Mouse (Mus musculus) testis, adult 2 months (tissue): Measurements from ENCODE around the gene Gatb. TPM values are rescaled to one million over a fixed set of nuclear protein-coding genes. Genes with fewer than 3 reads are reported as not detected.

Experiments
- H3K27ac ChIP-seq: fragments of 200-500 bp; 2 replicates; pipeline ENCODE4 v1.5.1; 2012; ENCODE audit warnings: low read depth, low read length; ENCODE audit not compliant: control insufficient read depth, insufficient read depth
- H3K27me3 ChIP-seq: fragments of 200-500 bp; 2 replicates; pipeline ENCODE4 v1.6.1; 2012; ENCODE audit warnings: mild to moderate bottlenecking, low read length, moderate library complexity; ENCODE audit not compliant: control insufficient read depth, insufficient read depth
- H3K36me3 ChIP-seq: fragments of 200-500 bp; 2 replicates; pipeline ENCODE4 v1.6.1; 2012; ENCODE audit warnings: mild to moderate bottlenecking, low read length; ENCODE audit not compliant: control insufficient read depth, insufficient read depth
- H3K4me1 ChIP-seq: fragments of 200-500 bp; 2 replicates; pipeline ENCODE4 v1.6.1; 2012; ENCODE audit warnings: low read length; ENCODE audit not compliant: control insufficient read depth, insufficient read depth
- H3K4me3 ChIP-seq: fragments of 200-500 bp; 2 replicates; pipeline ENCODE4 v1.5.1; 2012; ENCODE audit warnings: low read depth, mild to moderate bottlenecking, low read length, moderate library complexity, mixed read lengths; ENCODE audit not compliant: control insufficient read depth
- CTCF ChIP-seq: fragments of 200-500 bp; IDR thresholded peaks from 2 replicates; pipeline ENCODE4 v1.5.1; 2012; ENCODE audit warnings: low read depth, mild to moderate bottlenecking, inconsistent platforms, low read length, moderate library complexity; ENCODE audit not compliant: control insufficient read depth, insufficient read depth, insufficient replicate concordance
- POLR2A ChIP-seq: fragments of 200-500 bp; IDR thresholded peaks from 2 replicates; pipeline ENCODE4 v1.6.1; 2012; ENCODE audit warnings: low read depth, mild to moderate bottlenecking, inconsistent platforms, low read length, moderate library complexity; ENCODE audit not compliant: control insufficient read depth
- polyA plus RNA-seq: library from polyadenylated mRNA; depleted of rRNA; stranded (reverse); fragments of >200 nt; gene quantifications from 2 replicates; pipeline ENCODE4 v1.2.3, GENCODE M21; 2012; rRNA removed

The Gatb gene
- polyA plus RNA-seq, 1 experiment: 11.3 TPM

- Histone ChIP-seq H3K4me1 (no peaks in the 10 kb centered on the region), H3K27ac (no peak overlapping the region), H3K36me3 (no peaks in the 10 kb centered on the region), H3K27me3 (no peaks in the 10 kb centered on the region), H3K4me3 (no peak overlapping the region)
- TF ChIP-seq POLR2A: no peak
- TF ChIP-seq CTCF: no peak
Observed at GRCm38 (mm10) chr3:85693013-85693412, 119.1 kb downstream of the Gatb start.

- no peak overlapping the region for H3K4me3 ChIP-seq
Observed at GRCm38 (mm10) chr3:85695056-85695455, 121.1 kb downstream of the Gatb start.

GRCm38 (mm10) chr3:85698496-85698895 lies 124.6 kb downstream of the Gatb start:
- H3K36me3 ChIP-seq: no peaks in the 10 kb centered on the region
- no peaks in the 10 kb centered on the region for H3K27me3 ChIP-seq
- no peak for TF ChIP-seq CTCF
- no peak for TF ChIP-seq POLR2A
- H3K27ac ChIP-seq: no peak overlapping the region
- no peak overlapping the region for H3K4me3 ChIP-seq
- no peaks in the 10 kb centered on the region for H3K4me1 ChIP-seq

More at GRCm38 (mm10) chr3:85695056-85695455, 121.1 kb downstream of the Gatb start:
- Histone ChIP-seq H3K36me3 (no peaks in the 10 kb centered on the region), H3K27ac (no peak overlapping the region), H3K4me1 (no peaks in the 10 kb centered on the region), H3K27me3 (no peaks in the 10 kb centered on the region)
- no peak for TF ChIP-seq POLR2A
- TF ChIP-seq CTCF: no peak

GRCm38 (mm10) chr3:85703141-85703882 lies 129.4 kb downstream of the Gatb start:
- H3K27ac ChIP-seq: no peak overlapping the region
- TF ChIP-seq POLR2A (no peak), CTCF (no peak)
- no peak overlapping the region for H3K4me3 ChIP-seq

More at GRCm38 (mm10) chr3:85703141-85703882, 129.4 kb downstream of the Gatb start:
- Histone ChIP-seq H3K27me3 (no peaks in the 10 kb centered on the region), H3K36me3 (no peaks in the 10 kb centered on the region), H3K4me1 (no peaks in the 10 kb centered on the region)

Other genes starting within 250 kb of the Gatb start
- gene Fam160a1, start 243.2 kb downstream of the Gatb start, polyA plus RNA-seq: 0.90 and 1.1 TPM in 2 replicates